Mouse (Mus musculus) ES-E14 (cell line): ENCODE data around the gene Plxna1. TPM values are rescaled to one million over a fixed set of nuclear protein-coding genes. Genes with fewer than 3 reads are reported as not detected.

Source experiments
- DNase-seq: peaks from one replicate; pipeline ENCODE4 v3.0.0-alpha.2; 2013; ENCODE audit warnings: low read depth, low spot score
- H3K27ac ChIP-seq: 2 replicates; pipeline ENCODE4 v1.5.1; 2012; ENCODE audit warnings: low read depth, mild to moderate bottlenecking, low read length, moderate library complexity, mixed read lengths; ENCODE audit not compliant: poor library complexity, insufficient read depth, severe bottlenecking
- H3K36me3 ChIP-seq: 2 replicates; pipeline ENCODE4 v1.6.1; 2012; ENCODE audit warnings: mild to moderate bottlenecking, low read length, moderate library complexity, mixed read lengths; ENCODE audit not compliant: control insufficient read depth, poor library complexity, insufficient read depth, severe bottlenecking
- H3K4me1 ChIP-seq, 2 experiments: fragments of 150-350 bp in 1 of 2; sonication (generic) in 1 of 2; 2 replicates each; pipeline ENCODE4 v1.6.1; 2012; ENCODE audit warnings: low read length in 2 of 2, mild to moderate bottlenecking in 1 of 2, mixed read lengths in 1 of 2; ENCODE audit not compliant: control insufficient read depth in 2 of 2, insufficient read depth in 2 of 2, poor library complexity in 1 of 2
- H3K4me3 ChIP-seq, 2 experiments: fragments of 150-350 bp in 1 of 2; sonication (generic) in 1 of 2; 2 replicates each; pipeline ENCODE4 v1.5.1; 2012; ENCODE audit warnings: low read length in 2 of 2, low read depth in 1 of 2, mild to moderate bottlenecking in 1 of 2, mixed read lengths in 1 of 2; ENCODE audit not compliant: insufficient read depth in 1 of 2, poor library complexity in 1 of 2, severe bottlenecking in 1 of 2
- H3K9ac ChIP-seq: 2 replicates; pipeline ENCODE4 v1.6.1; 2012; ENCODE audit warnings: low read depth, mild to moderate bottlenecking, low read length, mixed read lengths; ENCODE audit not compliant: poor library complexity, insufficient read depth, severe bottlenecking
- H3K9me3 ChIP-seq: fragments of 150-350 bp; sonication (generic); 2 replicates; pipeline ENCODE4 v1.6.1; 2012; ENCODE audit warnings: low read depth, mild to moderate bottlenecking, low read length; ENCODE audit not compliant: control insufficient read depth, insufficient read depth
- CHD2 ChIP-seq: IDR thresholded peaks from 2 replicates; pipeline ENCODE4 v1.6.1; 2014; ENCODE audit warnings: mild to moderate bottlenecking, low read depth, low read length, inconsistent platforms
- HCFC1 ChIP-seq: IDR thresholded peaks from 2 replicates; pipeline ENCODE4 v1.6.1; 2012; ENCODE audit warnings: low read length, inconsistent platforms, borderline replicate concordance; ENCODE audit not compliant: insufficient read depth
- MAFK ChIP-seq: IDR thresholded peaks from 2 replicates; pipeline ENCODE4 v1.6.1; 2014; ENCODE audit warnings: mild to moderate bottlenecking, low read depth, low read length, inconsistent platforms; ENCODE audit not compliant: insufficient read depth
- ZC3H11A ChIP-seq: IDR thresholded peaks from 2 replicates; pipeline ENCODE4 v1.6.1; 2012; ENCODE audit warnings: low read depth, mild to moderate bottlenecking, inconsistent platforms, low read length, borderline replicate concordance
- ZNF384 ChIP-seq: IDR thresholded peaks from 2 replicates; pipeline ENCODE4 v1.6.1; 2012; ENCODE audit warnings: low read depth, low read length, inconsistent platforms
- in situ Hi-C, 2 experiments: fragments of 600-800 bp; cut with MboI; formaldehyde crosslinking; loops; one replicate each; pipeline ENCODE4 v1.15.1; 2025; ENCODE audit warnings: low sequenced_read_pairs in 2 of 2, inconsistent platforms in 1 of 2; ENCODE audit not compliant: unreplicated experiment in 2 of 2
- total RNA-seq: library from RNA; depleted of rRNA; stranded (reverse); fragments of 300-350 nt; gene quantifications from 2 replicates; pipeline ENCODE4 v1.2.3, GENCODE M21; 2012

Plxna1 gene
- total RNA-seq, 1 experiment: 94.0 TPM

GRCm38 (mm10) chr6:89283095-89283494 is 79.3 kb downstream of the Plxna1 start:
- no peak for DNase-seq
- in situ Hi-C loops: no loop called here
- Histone ChIP-seq H3K27ac (no peak overlapping the region), H3K36me3 (peaks cover 2% of the 10 kb centered on the region; the same call in 1 of the 2 replicates), H3K4me3 (no peak overlapping the region), H3K4me1 (peaks cover 0 to 26% of the 10 kb centered on the region in 2 experiments; a peak in 2 of 4 replicates), H3K9ac (no peak overlapping the region), H3K9me3 (no peaks in the 10 kb centered on the region)
- TF ChIP-seq ZC3H11A (peak; percentile 6; the same call in 1 of the 2 replicates), ZNF384 (no peak)

DNA sequence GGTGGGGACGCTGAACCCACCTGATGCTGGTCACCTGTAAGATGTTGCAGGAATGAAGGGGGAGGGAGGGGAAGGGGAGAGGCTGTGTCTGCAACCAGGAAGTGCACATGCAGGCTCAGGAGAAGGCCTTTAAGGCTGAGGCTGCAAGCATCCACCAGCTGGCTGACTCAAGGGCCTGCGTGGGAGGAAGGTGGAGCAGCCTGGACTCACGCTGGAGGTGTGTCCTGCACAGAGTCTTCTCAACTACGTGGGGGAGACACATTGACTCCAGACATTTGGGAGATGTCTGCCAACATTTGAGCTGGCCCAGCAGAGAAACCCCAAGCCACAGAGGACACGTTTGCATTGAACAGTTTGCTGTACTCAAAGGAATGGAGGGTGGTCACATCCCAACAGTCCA is 79.8 kb downstream of the Plxna1 start:
- in situ Hi-C loops: no loop called here
- Histone ChIP-seq H3K4me1 (peaks cover 0 to 24% of the 10 kb centered on the region in 2 experiments; a peak in 2 of 4 replicates), H3K36me3 (peaks cover 2% of the 10 kb centered on the region; the same call in 1 of the 2 replicates), H3K27ac (no peak overlapping the region), H3K9me3 (no peaks in the 10 kb centered on the region), H3K4me3 (no peak overlapping the region), H3K9ac (no peak overlapping the region)
- DNase-seq: no peak
- no peak for TF ChIP-seq HCFC1
- no peak for TF ChIP-seq ZNF384

DNA sequence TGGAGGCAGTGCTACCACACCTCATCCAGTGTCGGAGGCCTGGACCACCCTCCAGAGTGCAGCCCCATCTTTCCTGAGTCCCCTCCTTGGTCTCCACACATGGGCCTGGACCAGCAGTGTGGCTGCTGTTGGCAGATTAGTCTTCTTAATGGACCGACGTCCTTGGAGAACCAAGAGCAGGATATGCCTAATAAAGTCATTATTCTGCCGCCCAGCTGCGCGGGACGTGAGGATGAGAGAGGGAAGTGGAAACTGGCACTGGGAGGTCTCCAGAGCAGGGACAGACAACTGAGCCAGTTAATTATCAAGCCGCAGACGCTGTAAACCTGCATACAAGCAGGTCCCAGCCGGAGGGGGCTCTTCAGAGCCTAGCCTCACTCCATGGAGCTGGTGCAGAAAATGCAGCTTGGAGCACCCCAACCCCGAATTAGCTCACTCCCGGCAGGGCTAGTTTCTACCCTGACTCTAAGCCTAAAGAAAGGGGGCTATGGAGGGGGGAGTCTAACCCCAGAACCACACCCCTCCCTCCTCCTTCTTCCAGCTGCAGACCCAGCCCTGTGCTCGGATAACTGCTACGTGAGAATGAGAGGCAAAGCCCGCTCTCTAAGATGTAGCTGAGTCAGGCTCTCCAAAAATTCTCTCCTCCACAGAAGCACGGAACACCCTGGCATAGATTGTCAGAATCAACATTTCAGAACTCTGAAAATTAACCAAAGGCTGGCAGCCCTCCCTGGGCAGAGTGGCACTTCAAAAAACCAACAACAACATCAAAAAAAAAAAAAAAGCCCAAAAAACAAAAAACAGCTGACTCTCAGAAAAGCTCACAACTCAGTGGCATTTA is 80.7 kb downstream of the Plxna1 start:
- no peak for TF ChIP-seq ZNF384
- TF ChIP-seq HCFC1: no peak
- no peak for TF ChIP-seq MAFK
- no peak for TF ChIP-seq ZC3H11A
- no peak for TF ChIP-seq CHD2
- Histone ChIP-seq H3K9me3 (no peaks in the 10 kb centered on the region), H3K4me3 (peak overlapping the region in 1 of 2 experiments; percentile 18; a peak in 1 of 4 replicates), H3K36me3 (peaks cover 2% of the 10 kb centered on the region; the same call in 1 of the 2 replicates), H3K4me1 (peaks cover 0 to 22% of the 10 kb centered on the region in 2 experiments; a peak in 2 of 4 replicates), H3K27ac (no peak overlapping the region), H3K9ac (no peak overlapping the region)
- DNase-seq: no peak
- in situ Hi-C loops: no loop called here

GRCm38 (mm10) chr6:89280555-89280954 is 81.9 kb downstream of the Plxna1 start:
- TF ChIP-seq ZNF384 (no peak), CHD2 (no peak), MAFK (no peak), ZC3H11A (no peak), HCFC1 (no peak)
- no peak overlapping the region for H3K9ac ChIP-seq
- H3K9me3 ChIP-seq: no peaks in the 10 kb centered on the region
- H3K4me3 ChIP-seq: no peak overlapping the region
- no peak overlapping the region for H3K27ac ChIP-seq
- in situ Hi-C loops: no loop called here
- peaks cover 2% of the 10 kb centered on the region; the same call in 1 of the 2 replicates for H3K36me3 ChIP-seq
- H3K4me1 ChIP-seq: peaks cover 0 to 12% of the 10 kb centered on the region in 2 experiments; a peak in 2 of 4 replicates
- DNase-seq: no peak
